Mouse (Mus musculus): ENCODE measurements around the gene Actn3. TPM values are rescaled to one million over a fixed set of nuclear protein-coding genes. Genes with fewer than 3 reads are reported as not detected.

The Actn3 gene
- polyA plus RNA-seq, 1 experiment from 2014 or later, result 0.82 TPM

DNA sequence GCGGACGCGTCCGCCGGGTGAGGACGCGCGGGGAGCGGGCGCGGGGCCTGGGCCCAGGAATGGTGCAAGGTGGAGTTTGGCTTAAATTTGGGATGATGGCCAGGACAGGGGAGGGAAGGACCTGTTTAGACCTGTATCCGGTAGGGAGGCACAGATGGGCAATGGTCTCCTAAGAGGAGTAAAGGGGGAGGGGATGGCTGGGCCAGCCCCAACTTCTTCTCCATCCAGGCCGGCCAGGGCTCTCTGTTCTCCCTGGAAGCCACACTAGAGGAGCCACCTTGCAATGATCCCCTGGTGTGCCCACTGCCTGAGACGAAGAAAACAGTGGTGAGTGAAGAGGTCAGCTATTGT, 22.3 kb downstream of the Actn3 start:
- WGBS (ENCODE audit: insufficient replicate concordance), result 4% methylated on average over 14 of the region's 14 CpGs
- H3K4me2 ChIP-seq, result peak overlapping the region; percentile 86
- H3K4me3 ChIP-seq, result peak overlapping the region; percentile 61
- H3K4me1 ChIP-seq, result peaks cover 49% of the 10 kb centered on the region
- peaks cover 66% of the 10 kb centered on the region for H3K27me3 ChIP-seq (replicated peaks)
- H3K36me3 ChIP-seq, result no peaks in the 10 kb centered on the region
- no peak for ATAC-seq
- H3K27ac ChIP-seq, result no peak overlapping the region
- peak overlapping the region; percentile 66 for H3K9ac ChIP-seq
- H3K9me3 ChIP-seq (replicated peaks), result no peaks in the 10 kb centered on the region

DNA sequence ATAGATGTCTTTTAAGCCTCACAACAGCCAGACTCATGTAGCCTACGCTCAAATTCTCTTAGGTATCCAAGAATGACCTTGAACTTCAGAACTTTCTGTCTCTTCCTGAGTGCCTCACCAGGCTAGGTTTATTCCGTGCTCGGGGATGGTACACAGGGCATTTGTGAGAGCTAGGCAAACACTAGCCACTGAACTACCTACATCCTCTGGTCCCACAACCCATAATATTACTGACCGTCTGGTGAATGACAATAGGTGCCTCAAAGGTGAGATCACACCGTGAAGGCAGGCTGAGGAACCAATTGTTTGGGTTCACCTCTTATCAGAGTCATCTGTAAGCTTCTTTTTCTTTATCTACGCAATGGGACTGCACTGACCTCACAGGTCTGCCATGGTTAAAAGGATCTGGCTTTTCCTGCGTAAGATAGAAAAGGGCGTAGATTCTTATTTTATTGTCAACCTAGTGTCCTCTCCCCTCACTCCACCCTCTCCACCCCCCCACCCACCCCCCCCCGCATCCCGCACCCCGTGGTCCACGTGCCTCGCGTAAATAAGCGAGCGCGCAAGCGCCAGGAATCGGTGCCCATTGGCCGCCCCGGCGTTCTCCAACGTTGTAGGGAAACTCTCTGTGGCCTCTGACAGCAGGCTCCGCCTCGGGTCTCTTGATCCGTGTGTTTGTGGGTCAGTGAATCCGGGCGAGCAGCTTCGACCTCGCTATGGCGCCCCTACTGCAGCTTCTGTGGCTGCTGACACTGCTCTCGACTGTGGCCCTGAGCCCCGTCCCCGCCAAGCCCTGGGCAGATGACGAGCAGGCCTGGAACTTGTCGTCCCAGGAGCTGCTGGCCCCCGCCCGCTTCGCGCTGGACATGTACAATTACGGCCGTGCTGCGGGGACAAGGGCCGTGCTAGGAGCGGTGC, 22.9 kb downstream of the Actn3 start, which contains the start of gene Ctsf:
Ctsf (plus strand) TSS at position 579 of the 918 bp plus-strand sequence.
- H3K9ac ChIP-seq, result peak within 1 kb of the TSS; percentile 66
- peaks cover 71% of the 10 kb centered on the region for H3K27me3 ChIP-seq (replicated peaks)
- H3K4me3 ChIP-seq, result peak within 1 kb of the TSS; percentile 61

DNA sequence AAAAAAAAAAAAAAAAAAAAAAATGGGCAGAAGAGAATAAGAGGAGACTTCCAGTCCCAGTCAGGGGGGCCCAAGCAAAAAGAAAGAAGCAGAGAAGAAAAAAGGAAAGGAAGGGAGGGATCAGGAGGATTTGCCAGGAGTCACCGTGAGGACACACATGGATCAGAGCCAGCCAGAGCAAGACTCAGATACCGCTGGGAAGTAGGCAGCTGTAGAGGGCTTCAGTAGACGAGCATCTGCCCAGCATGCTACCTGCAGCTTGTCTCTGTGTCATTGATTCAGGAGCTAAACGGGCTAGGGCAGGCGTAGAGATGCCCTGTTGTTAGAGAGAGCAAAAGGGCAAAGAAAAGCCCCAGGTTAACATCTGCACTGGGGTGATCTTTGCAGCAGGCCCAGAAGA, 27.4 kb downstream of the Actn3 start:
- 42% methylated on average over 5 of the region's 5 CpGs for WGBS (ENCODE audit: insufficient replicate concordance)
- H3K4me3 ChIP-seq, result no peak overlapping the region
- no peak for ATAC-seq
- peaks cover 14% of the 10 kb centered on the region for H3K4me1 ChIP-seq
- no peak overlapping the region for H3K9ac ChIP-seq
- H3K9me3 ChIP-seq (replicated peaks), result no peaks in the 10 kb centered on the region
- no peaks in the 10 kb centered on the region for H3K36me3 ChIP-seq
- H3K27ac ChIP-seq, result no peak overlapping the region
- H3K27me3 ChIP-seq (replicated peaks), result peaks cover 71% of the 10 kb centered on the region
- no peak overlapping the region for H3K4me2 ChIP-seq

More for the DNA sequence above, 22.9 kb downstream of the Actn3 start, which contains the start of gene Ctsf:
- ATAC-seq, result no peak
- Histone ChIP-seq H3K36me3 (no peaks in the 10 kb centered on the region), H3K4me1 (peaks cover 42% of the 10 kb centered on the region), H3K9me3 (replicated peaks) (no peaks in the 10 kb centered on the region), H3K4me2 (peak within 1 kb of the TSS; percentile 86), H3K27ac (no peak within 1 kb of the TSS)
- 3% methylated on average over 45 of the region's 45 CpGs for WGBS (ENCODE audit: insufficient replicate concordance)

DNA sequence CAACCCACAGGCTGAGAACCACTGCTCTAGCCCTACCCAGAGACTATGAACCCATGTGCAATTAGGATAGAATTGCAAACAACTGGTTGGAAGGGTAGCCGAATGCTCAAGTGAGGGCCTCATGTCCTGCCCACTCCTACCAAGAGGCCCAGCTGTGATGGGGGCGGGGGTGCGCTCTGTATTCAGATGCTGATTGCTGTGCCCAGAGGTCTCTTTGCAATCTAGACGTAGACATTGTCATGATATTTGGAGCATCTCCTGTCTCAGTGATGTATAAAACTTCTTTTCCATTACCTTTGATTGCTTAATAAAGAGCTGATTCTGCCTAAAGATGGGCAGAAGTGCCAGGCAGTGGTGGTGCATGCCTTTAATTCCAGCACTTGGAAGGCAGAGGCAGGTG, 27.9 kb downstream of the Actn3 start:
- Histone ChIP-seq H3K4me3 (no peak overlapping the region), H3K4me1 (peaks cover 9% of the 10 kb centered on the region), H3K27me3 (replicated peaks) (peaks cover 66% of the 10 kb centered on the region), H3K4me2 (no peak overlapping the region), H3K27ac (no peak overlapping the region), H3K9me3 (replicated peaks) (no peaks in the 10 kb centered on the region), H3K9ac (no peak overlapping the region), H3K36me3 (no peaks in the 10 kb centered on the region)
- 39% methylated on average over 4 of the region's 4 CpGs for WGBS (ENCODE audit: insufficient replicate concordance)
- ATAC-seq, result no peak

DNA sequence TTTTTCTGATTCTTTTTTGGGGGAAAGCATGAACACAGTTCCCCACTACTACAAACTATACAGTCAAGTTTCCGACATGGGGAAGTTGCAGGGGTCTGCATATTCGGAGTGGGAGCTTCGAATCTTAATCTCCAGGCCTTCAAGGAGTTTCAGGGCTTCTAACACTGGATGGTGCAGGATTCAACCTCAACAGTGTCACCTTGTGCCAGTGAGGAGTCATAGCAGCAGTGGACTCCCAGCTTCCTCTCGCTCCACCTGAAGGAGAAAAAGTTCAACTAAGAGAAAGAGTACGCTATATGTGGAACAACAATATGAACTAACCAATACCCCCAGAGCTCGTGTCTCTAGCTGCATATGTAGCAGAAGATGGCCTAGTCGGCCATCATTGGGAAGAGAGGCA, 30.2 kb downstream of the Actn3 start:
- Histone ChIP-seq H3K4me3 (no peak overlapping the region), H3K9ac (no peak overlapping the region), H3K27me3 (replicated peaks) (peaks cover 60% of the 10 kb centered on the region), H3K4me1 (0 out of 2 replicates have a peak, but pooled peaks cover 5% of the 10 kb centered on the region), H3K27ac (no peak overlapping the region), H3K36me3 (no peaks in the 10 kb centered on the region), H3K4me2 (no peak overlapping the region), H3K9me3 (replicated peaks) (no peaks in the 10 kb centered on the region)
- WGBS (ENCODE audit: insufficient replicate concordance), result 23% methylated on average over 7 of the region's 7 CpGs
- ATAC-seq, result no peak

DNA sequence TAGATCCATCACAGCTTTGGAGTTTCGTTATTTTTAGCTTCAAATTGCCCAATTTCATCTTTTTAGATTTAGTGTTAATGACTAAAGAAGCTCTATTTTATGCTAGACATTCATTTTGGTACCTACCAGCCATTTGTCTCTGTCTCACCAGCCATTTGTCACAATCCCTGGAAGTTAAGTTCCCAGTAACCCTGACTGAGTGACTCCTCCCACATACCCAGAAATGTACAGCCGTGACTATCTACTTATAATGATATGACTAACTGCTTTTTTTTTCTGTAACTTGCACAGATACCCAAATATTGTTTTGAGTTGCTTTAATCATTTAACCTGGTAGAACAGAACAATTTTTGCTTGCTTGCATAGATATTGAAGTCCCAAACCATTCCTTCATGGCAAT, 31.9 kb downstream of the Actn3 start:
- WGBS (ENCODE audit: insufficient replicate concordance), result 37% methylated on average over 2 of the region's 2 CpGs
- ATAC-seq, result no peak
- H3K9me3 ChIP-seq (replicated peaks), result no peaks in the 10 kb centered on the region
- H3K4me1 ChIP-seq, result peaks cover 8% of the 10 kb centered on the region; the same call in 1 of the 2 replicates
- H3K36me3 ChIP-seq, result no peaks in the 10 kb centered on the region
- H3K27ac ChIP-seq, result no peak overlapping the region
- H3K9ac ChIP-seq, result no peak overlapping the region
- peaks cover 62% of the 10 kb centered on the region for H3K27me3 ChIP-seq (replicated peaks)
- no peak overlapping the region for H3K4me3 ChIP-seq
- H3K4me2 ChIP-seq, result no peak overlapping the region

DNA sequence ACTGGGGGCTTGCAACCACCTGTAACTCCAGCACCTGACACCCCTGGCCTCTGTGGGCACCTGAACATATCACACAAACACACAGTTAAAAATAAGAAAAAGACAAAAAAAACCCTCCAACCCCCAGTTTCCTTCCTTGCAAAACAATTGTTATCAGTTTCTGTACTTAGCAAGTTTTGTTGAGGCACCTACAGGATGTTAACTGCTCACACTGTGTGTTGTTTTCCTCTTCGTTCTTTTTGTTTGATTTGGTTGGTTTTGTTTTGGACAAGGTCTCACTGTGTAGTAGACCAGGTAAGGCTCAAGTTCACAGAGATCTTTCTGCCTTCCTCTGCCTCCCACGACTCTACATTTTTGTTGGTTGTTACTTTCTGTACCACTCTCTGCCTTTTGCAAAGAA, 35.1 kb downstream of the Actn3 start:
- H3K4me1 ChIP-seq, result peaks cover 37% of the 10 kb centered on the region
- WGBS (ENCODE audit: insufficient replicate concordance), result 49% methylated on average over 2 of the region's 2 CpGs
- no peak overlapping the region for H3K9ac ChIP-seq
- H3K4me3 ChIP-seq, result no peak overlapping the region
- no peaks in the 10 kb centered on the region for H3K9me3 ChIP-seq (replicated peaks)
- ATAC-seq, result no peak
- no peak overlapping the region for H3K4me2 ChIP-seq
- peaks cover 48% of the 10 kb centered on the region for H3K27me3 ChIP-seq (replicated peaks)
- H3K36me3 ChIP-seq, result no peaks in the 10 kb centered on the region
- no peak overlapping the region for H3K27ac ChIP-seq

DNA sequence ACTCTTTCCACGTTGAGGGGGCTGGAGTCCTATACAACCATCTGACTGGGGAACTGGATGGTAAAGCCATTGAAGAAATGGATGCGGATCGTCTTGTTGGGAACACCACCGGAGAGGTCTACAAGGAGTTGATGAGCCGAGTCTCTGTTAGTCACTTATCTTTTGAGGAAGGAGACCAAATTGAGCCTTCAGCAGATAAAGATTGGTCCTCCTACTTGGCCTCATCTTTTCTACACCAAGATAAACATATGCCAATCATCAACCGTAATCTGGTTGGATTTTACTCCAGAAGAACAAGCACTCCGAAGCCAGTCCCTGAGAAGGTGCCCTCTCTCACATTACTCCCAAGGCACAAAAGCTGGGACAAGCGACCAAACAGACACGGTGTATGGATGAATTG, 36.9 kb downstream of the Actn3 start:
- peaks cover 41% of the 10 kb centered on the region for H3K27me3 ChIP-seq (replicated peaks)
- peaks cover 52% of the 10 kb centered on the region for H3K4me1 ChIP-seq
- H3K9me3 ChIP-seq (replicated peaks), result no peaks in the 10 kb centered on the region
- no peak overlapping the region for H3K4me3 ChIP-seq
- ATAC-seq, result no peak
- H3K9ac ChIP-seq, result no peak overlapping the region
- peaks cover 3% of the 10 kb centered on the region; the same call in 1 of the 2 replicates for H3K36me3 ChIP-seq
- no peak overlapping the region for H3K27ac ChIP-seq
- H3K4me2 ChIP-seq, result no peak overlapping the region
- 61% methylated on average over 9 of the region's 9 CpGs for WGBS (ENCODE audit: insufficient replicate concordance)

DNA sequence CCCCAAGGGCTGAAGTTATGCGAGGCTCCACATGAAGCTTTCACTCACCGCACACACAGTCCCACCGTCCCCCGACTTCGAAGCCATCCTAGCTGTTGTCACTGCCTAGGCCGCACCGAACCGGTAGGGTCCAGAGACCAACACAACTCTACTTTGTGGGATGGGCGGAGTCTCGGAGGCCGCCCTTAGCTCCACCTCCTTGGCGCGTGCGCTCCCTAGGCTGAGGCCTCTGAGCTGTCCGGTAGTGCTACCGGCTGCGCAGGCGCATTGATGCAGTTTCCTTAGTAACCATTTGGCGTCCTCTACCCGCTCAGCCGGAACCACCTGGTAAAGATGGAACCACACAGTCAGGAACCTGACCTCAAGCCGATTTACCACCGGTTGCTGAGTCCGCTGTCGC, 38.6 kb downstream of the Actn3 start, which contains the start of the genes Ccs and Ccdc87:
Ccs (minus strand) TSS at position 184 of the 400 bp plus-strand sequence.
Ccdc87 (plus strand) TSS at position 218 of the 400 bp plus-strand sequence.
- H3K27me3 ChIP-seq (replicated peaks), result peaks cover 41% of the 10 kb centered on the region
- peaks cover 48% of the 10 kb centered on the region for H3K4me1 ChIP-seq
- H3K4me2 ChIP-seq, result peak within 1 kb of the TSS; percentile 94
- peak within 1 kb of the TSS; percentile 82 for H3K9ac ChIP-seq
- H3K27ac ChIP-seq, result peak within 1 kb of the TSS; percentile 68
- ATAC-seq, result peak; percentile 99
- peak within 1 kb of the TSS; percentile 69 for H3K4me3 ChIP-seq
- H3K36me3 ChIP-seq, result peaks cover 3% of the 10 kb centered on the region
- WGBS (ENCODE audit: insufficient replicate concordance), result 0% methylated on average over 25 of the region's 25 CpGs
- no peaks in the 10 kb centered on the region for H3K9me3 ChIP-seq (replicated peaks)

DNA sequence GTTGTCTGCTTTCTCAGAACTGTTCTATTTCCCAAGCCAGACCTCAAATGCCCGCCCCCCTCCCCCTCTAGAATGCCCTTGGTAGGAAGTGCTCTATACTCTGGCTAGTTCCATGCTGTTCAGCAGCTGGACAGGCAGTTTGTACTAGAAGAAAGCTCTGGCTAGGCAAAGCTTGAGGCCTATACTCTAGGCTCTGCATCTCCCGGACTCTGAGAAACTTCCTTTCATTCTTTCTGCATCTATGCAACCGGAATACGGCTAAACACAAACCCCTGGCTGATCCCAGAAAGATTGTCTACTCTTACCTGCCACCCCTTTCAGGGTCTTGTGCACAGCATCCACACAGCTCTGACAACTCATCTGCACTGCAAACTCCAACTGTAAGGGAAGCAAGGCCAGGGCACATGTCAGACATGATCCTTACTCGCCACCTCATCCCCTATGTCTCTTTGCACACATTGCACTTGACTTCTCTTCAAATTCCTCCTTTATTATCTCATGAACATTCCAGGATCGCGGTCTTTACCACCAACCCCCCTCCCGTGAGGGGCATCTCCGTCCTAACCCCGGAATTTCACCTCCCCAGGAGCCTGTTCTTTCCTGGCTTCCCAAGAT, 39.1 kb downstream of the Actn3 start:
- H3K4me1 ChIP-seq, result peaks cover 48% of the 10 kb centered on the region
- no peaks in the 10 kb centered on the region for H3K9me3 ChIP-seq (replicated peaks)
- peak overlapping the region; percentile 68 for H3K27ac ChIP-seq

DNA sequence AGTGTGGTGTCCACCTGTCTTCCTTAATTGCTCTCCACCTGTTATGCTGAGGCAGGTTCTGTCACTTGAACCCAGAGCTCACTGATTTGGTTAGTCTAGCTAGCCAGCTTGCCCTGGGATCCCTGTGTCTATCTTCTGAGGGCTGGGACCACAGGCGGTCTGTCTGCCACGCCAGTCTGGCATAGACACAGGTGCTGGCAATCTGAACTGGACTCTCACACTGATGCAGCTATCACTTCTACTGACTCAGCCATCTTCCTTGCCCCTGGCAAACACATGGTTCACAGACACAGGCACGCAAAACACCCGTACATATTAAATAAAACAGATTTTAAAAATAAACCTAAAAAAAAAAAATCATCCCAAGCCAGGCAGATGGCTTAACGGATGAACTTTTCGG, 40.7 kb downstream of the Actn3 start:
- no peak for ATAC-seq
- H3K36me3 ChIP-seq, result peaks cover 19% of the 10 kb centered on the region
- peaks cover 27% of the 10 kb centered on the region for H3K27me3 ChIP-seq (replicated peaks)
- no peak overlapping the region for H3K9ac ChIP-seq
- 87% methylated on average over 6 of the region's 6 CpGs for WGBS (ENCODE audit: insufficient replicate concordance)
- H3K4me2 ChIP-seq, result no peak overlapping the region
- no peaks in the 10 kb centered on the region for H3K9me3 ChIP-seq (replicated peaks)
- no peak overlapping the region for H3K4me3 ChIP-seq
- H3K27ac ChIP-seq, result no peak overlapping the region
- H3K4me1 ChIP-seq, result peaks cover 48% of the 10 kb centered on the region

More for the DNA sequence above, 39.1 kb downstream of the Actn3 start:
- H3K27me3 ChIP-seq (replicated peaks), result peaks cover 41% of the 10 kb centered on the region
- peak overlapping the region; percentile 94 for H3K4me2 ChIP-seq
- H3K36me3 ChIP-seq, result peaks cover 6% of the 10 kb centered on the region
- peak; percentile 56 for ATAC-seq
- WGBS (ENCODE audit: insufficient replicate concordance), result 32% methylated on average over 10 of the region's 10 CpGs
- peak overlapping the region; percentile 82 for H3K9ac ChIP-seq
- H3K4me3 ChIP-seq, result peak overlapping the region; percentile 69

DNA sequence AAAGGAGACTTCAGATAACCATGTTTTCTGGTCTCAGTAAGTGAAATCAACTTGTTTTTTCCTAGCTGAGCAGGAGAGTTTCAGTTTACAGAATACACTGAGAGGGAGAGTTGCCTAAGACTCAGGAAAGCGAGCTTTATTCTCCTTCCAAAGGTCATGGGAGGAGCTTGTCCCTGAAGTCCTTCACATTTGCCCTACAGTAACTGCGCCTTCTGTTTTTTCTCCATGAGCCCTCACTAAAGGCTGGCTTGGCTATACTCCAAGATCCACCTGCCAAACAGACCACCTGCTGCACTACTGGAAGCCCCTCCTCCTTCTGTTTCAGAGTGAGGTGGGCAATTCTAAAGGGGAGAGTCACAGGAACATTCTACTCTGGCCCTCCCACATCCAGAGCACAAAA, 41.6 kb downstream of the Actn3 start:
- Histone ChIP-seq H3K9ac (no peak overlapping the region), H3K36me3 (peaks cover 21% of the 10 kb centered on the region), H3K4me1 (peaks cover 47% of the 10 kb centered on the region), H3K27ac (no peak overlapping the region), H3K4me2 (no peak overlapping the region), H3K27me3 (replicated peaks) (peaks cover 17% of the 10 kb centered on the region), H3K9me3 (replicated peaks) (no peaks in the 10 kb centered on the region), H3K4me3 (no peak overlapping the region)
- WGBS (ENCODE audit: insufficient replicate concordance), result 75% methylated on average over 2 of the region's 2 CpGs
- no peak for ATAC-seq
